Mouse (Mus musculus) frontal cortex, postnatal 10 days (tissue): Measurements from ENCODE around the gene Ap3b2.
A peak's percentile ranks its signal among the peaks of the same experiment; 100 is the strongest.
"Not testable (repeated sequence)": the region's sequence is repeated elsewhere in the genome, so short reads cannot be mapped to it uniquely, and the experiment has no call there.

Source experiments
- DNase-seq, 2 experiments: peaks; one replicate each; pipeline ENCODE4 v3.0.0; 2022; ENCODE audit warnings: low spot score in 2 of 2, mixed read lengths in 1 of 2

The Ap3b2 gene

DNA sequence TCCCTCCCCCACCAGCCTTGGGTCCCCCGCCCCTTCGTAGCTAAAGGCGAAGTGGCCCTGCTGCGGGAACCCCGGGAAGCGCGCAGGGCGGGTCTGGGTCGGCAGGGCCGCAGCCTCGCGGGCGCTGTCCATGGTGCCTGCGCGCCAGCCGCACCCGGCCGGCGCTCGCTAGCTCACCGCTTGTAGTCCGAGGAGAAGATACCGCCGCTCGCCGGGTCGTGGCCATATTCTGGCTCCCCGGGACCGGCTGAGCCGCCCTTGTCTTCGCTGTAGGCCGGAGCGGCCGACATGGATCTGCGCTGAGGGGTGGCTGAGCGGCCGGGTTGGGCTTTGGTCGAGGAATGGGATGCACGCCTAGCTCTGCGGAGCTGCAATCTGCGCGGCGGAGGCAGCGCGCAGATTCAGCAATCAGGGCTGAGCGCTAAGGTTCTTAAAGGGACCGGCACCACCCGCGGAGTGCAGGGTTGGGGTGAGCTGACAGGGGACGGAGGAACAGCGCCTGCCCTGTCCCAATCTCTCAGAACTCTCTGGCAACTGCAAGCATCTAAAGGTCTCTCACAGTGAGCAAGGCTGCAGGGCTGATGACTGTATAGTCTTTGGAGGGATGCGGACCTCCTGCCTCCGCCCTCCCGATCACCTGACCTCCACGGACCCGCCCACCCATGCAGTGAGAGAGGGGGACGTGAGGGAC is at the start of gene Ap3b2:
Ap3b2 (minus strand) TSS at position 595 of the 691 bp plus-strand sequence.
- peak; percentile 52 to 72 for DNase-seq

DNA sequence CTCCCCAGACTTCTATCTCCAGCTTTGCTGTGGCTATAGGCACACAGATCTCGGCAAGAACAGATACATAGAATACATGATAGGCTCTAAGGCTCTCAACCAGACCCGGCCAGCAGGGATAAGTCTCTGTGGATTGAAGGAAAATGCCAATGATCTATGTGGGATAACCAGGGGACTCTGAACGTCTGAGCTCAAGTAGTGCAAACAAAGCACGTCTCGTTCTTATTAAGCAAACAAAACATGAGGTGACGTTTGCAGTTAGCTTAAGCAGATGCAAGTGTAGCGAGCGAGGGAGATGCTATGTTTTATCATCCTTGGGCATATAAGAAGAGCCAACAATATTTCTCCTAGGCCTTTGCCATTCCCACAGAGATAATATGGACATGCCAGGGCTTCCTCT is 49.2 kb upstream of the Ap3b2 start:
- DNase-seq, result no peak

GRCm38 (mm10) chr7:81541924-81542524 is 48.3 kb upstream of the Ap3b2 start:
- peak; percentile 61 to 67 for DNase-seq

DNA sequence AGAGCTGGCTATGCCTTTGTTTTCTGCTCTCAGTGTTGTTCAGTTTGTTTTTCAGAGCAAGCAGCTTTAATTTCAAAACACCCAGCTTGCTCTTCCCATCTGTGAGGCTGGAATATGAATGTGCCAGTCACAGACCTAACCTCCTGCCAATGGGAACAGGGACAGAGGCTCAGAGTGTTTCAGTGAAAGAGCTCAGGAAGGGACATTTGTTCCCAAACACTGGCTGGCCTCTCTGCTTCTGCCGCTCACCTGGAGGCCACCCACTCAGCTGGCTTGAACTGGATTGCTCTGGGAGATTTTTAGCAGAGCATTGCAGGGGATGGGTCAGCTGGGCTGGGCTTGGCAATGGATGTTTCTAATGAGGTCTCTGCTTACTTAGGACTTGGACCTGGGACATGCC is 47.3 kb upstream of the Ap3b2 start:
- DNase-seq, result no peak

GRCm38 (mm10) chr7:81539565-81539964 is 45.8 kb upstream of the Ap3b2 start:
- DNase-seq, result no peak

- peak in 1 of 2 experiments; percentile 37 for DNase-seq
Measured at GRCm38 (mm10) chr7:81538070-81538675, 44.4 kb upstream of the Ap3b2 start.

DNA sequence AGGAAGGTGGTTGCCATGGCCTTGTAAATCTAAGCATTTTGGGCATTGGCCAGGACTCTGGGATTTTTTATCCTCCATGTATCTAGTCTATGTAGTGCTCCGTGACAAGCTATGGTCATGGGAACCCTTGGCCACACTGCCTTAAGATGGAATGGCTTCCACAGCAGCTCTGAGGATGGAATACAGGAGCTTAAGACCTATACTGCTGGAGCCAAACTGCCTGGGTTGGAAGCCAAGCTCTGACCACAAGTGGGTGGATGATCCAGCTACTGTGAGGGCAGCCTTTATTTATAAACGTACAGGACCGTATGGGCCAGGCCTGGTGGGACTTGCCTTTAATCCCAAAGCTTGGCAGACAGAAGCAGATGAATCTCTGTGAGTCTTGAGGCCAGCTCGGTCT is 42.8 kb upstream of the Ap3b2 start:
- DNase-seq, result no peak

DNA sequence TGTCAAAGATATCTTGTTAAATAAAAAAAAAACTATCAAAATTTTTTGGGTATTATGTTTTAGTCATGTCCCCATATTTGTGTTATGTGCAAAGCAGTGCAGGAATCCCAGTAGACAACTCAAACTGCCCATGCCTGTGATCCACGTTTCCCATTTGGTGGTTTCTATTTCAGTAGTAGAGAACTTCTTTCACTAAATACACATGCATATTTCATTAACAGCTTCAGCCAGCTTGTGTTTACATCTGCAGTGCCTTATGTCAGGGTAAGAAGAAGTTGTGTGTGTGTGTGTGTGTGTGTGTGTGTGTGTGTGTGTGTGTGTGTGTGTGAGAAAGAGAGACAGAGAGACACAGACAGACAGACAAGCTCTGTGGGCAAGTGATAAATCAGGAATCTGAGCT is 37.7 kb upstream of the Ap3b2 start:
- no peak for DNase-seq

GRCm38 (mm10) chr7:81528918-81529317 is 35.2 kb upstream of the Ap3b2 start:
- no peak for DNase-seq

- no peak for DNase-seq
Measured at GRCm38 (mm10) chr7:81523663-81524017, 29.9 kb upstream of the Ap3b2 start.

GRCm38 (mm10) chr7:81523008-81523662 is 29.4 kb upstream of the Ap3b2 start:
- peak; percentile 83 to 87 for DNase-seq

- no peak for DNase-seq
Measured at GRCm38 (mm10) chr7:81516154-81517030, 22.7 kb upstream of the Ap3b2 start.

GRCm38 (mm10) chr7:81514906-81515590 is 21.3 kb upstream of the Ap3b2 start:
- no peak for DNase-seq

GRCm38 (mm10) chr7:81501050-81501449 is 7.3 kb upstream of the Ap3b2 start:
- DNase-seq, result no peak

GRCm38 (mm10) chr7:81498181-81498580 is 4.5 kb upstream of the Ap3b2 start, which contains the start of gene BC048679:
Gene BC048679 (minus strand): TSS chr7:81498281.
- DNase-seq, result no peak

- DNase-seq, result no peak
Measured at GRCm38 (mm10) chr7:81497171-81497570, 3.4 kb upstream of the Ap3b2 start.

GRCm38 (mm10) chr7:81492628-81493027 is 1.1 kb downstream of the Ap3b2 start:
- no peak for DNase-seq

DNA sequence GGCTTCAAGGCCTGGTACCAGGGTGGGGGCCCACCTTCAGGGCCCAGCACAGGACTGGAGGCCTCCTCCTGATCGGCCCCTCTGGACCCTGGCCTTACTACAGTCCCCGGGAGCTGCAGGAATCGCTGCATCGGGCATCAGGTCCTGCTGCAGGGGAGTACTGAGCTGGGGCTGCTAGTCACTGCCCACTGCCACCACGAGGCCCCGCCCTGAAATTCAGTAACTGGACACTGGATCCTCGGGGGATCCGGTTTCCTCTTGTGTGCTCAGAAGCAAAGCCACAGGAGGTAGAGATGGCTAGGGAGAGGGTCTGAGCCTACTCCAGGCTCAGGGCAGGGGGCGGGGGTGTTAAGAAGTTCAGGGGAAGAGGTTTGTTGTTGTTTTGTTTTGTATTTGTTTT is 4.1 kb downstream of the Ap3b2 start:
- no peak for DNase-seq

GRCm38 (mm10) chr7:81480800-81481199 is 12.9 kb downstream of the Ap3b2 start:
- no peak for DNase-seq

DNA sequence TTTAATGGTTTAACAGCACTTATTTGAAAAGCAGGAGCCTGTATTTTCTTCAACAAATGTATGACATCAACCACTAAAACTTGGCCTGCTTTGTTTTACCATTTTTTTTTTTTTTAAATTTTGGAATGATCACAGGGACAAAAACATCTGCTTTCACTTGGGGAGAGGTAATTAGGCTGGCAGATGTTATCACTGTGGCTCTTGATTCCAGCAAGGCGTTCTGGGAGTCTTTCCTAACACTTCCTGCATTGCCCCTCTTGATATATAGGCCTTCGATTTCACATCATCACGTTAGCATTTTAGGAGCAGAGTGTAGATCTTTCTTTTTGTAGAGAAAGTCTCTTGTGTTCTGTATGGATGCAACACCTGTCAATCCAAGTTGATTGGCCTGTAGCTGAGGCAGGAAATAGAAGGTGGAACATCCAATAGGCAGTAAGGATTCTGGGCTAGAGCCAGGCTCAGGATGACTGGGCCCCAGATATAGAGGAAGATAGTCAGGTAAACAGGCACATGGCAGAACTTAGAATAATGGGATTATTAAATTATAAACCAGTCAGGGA is 14.1 kb downstream of the Ap3b2 start:
- no peak for DNase-seq

- DNase-seq, result not testable (repeated sequence)
Measured at GRCm38 (mm10) chr7:81478261-81478660, 15.5 kb downstream of the Ap3b2 start.
